Mouse (Mus musculus): ENCODE measurements around the gene Zkscan3. TPM values are rescaled to one million over a fixed set of nuclear protein-coding genes. Genes with fewer than 3 reads are reported as not detected.

Gene Zkscan3
- total and polyA plus RNA-seq, 3 experiments = 18.7 to 27.7 (median 23.2) TPM

DNA sequence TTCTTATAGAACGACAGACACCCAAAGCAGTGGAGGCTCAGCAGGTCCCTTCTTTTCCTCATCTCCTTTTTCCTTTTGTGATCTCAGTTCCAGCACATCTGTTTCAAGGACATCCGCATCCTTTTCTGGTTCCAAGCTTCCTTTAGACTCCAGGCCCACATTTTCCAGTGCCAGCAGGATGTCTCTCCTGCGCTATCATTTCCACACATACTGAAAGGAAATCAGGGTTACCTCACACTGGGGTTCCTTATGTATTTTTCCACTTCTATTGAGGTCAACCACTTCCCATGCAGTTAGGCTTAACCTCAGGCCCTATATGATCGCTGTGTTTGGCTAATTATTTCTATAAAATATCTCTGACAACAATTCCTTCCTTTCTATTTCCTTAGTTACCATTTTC is 32.9 kb upstream of the Zkscan3 start:
- 0 out of 2 replicates have a peak, but pooled peaks cover 3% of the 10 kb centered on the region for H3K4me1 ChIP-seq (ENCODE audit: control insufficient read depth, insufficient read depth, low read length)
- no peak overlapping the region for H3K4me3 ChIP-seq
- no peaks in the 10 kb centered on the region; the same call in 1 of the 2 replicates for H3K36me3 ChIP-seq (ENCODE audit: control insufficient read depth, insufficient read depth, low read length)
- no peak overlapping the region for H3K9ac ChIP-seq (ENCODE audit: low read depth, low read length)
- 51% methylated on average over 4 of the region's 4 CpGs for WGBS
- H3K27ac ChIP-seq = no peak overlapping the region
- no peaks in the 10 kb centered on the region for H3K79me2 ChIP-seq (replicated peaks; ENCODE audit: control insufficient read depth, insufficient read depth, low read length)
- no peak for DNase-seq
- intact Hi-C loops (cut with DNase I) = no loop called here
- no peaks in the 10 kb centered on the region for H3K27me3 ChIP-seq (ENCODE audit: control insufficient read depth, insufficient read depth, low read length)
- no peak for TF ChIP-seq CTCF (IDR thresholded peaks at IDR 0.05)
- no peak for TF ChIP-seq EP300 (IDR thresholded peaks at IDR 0.05; ENCODE audit: insufficient read depth, low read depth, low read length)
- TF ChIP-seq POLR2A (IDR thresholded peaks at IDR 0.05; ENCODE audit: insufficient read depth, low read depth, low read length) = no peak

DNA sequence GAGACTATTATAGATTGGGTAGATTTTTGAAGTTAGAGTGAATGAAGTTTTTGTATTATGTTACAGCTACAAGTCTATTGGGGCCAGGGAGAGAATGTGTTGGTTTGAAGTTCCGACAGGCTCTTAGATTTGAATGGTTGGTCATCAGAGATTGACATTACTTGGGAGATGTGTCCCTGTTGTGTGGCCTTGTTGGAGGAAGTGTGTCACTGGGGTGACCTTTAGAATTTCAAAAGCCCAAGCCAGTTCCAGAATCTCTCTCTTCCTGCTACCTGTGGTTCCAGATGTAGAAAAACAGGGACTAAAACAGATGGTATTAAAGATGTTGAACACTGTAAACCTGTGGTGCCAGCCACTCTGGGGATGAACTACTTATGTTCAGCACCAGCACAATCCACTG is 25.1 kb upstream of the Zkscan3 start:
- no peak overlapping the region for H3K4me3 ChIP-seq
- no peak for TF ChIP-seq POLR2A (IDR thresholded peaks at IDR 0.05; ENCODE audit: insufficient read depth, low read depth, low read length)
- no peak for TF ChIP-seq EP300 (IDR thresholded peaks at IDR 0.05; ENCODE audit: insufficient read depth, low read depth, low read length)
- TF ChIP-seq CTCF (IDR thresholded peaks at IDR 0.05) = no peak
- intact Hi-C loops (cut with DNase I) = no loop called here
- H3K27ac ChIP-seq = no peak overlapping the region
- WGBS = 100% methylated on average over 1 of the region's 1 CpGs
- DNase-seq = no peak
- no peaks in the 10 kb centered on the region for H3K27me3 ChIP-seq (ENCODE audit: control insufficient read depth, insufficient read depth, low read length)
- no peaks in the 10 kb centered on the region for H3K4me1 ChIP-seq (ENCODE audit: control insufficient read depth, insufficient read depth, low read length)
- no peaks in the 10 kb centered on the region for H3K36me3 ChIP-seq (ENCODE audit: control insufficient read depth, insufficient read depth, low read length)
- H3K79me2 ChIP-seq (replicated peaks; ENCODE audit: control insufficient read depth, insufficient read depth, low read length) = no peaks in the 10 kb centered on the region
- no peak overlapping the region for H3K9ac ChIP-seq (ENCODE audit: low read depth, low read length)

- intact Hi-C loops (cut with DNase I) = no loop called here
- no peaks in the 10 kb centered on the region for H3K4me1 ChIP-seq (ENCODE audit: control insufficient read depth, insufficient read depth, low read length)
- no peak for DNase-seq
- no peaks in the 10 kb centered on the region for H3K36me3 ChIP-seq (ENCODE audit: control insufficient read depth, insufficient read depth, low read length)
- WGBS = 51% methylated on average over 5 of the region's 5 CpGs
- H3K27me3 ChIP-seq (ENCODE audit: control insufficient read depth, insufficient read depth, low read length) = no peaks in the 10 kb centered on the region
- H3K79me2 ChIP-seq (replicated peaks; ENCODE audit: control insufficient read depth, insufficient read depth, low read length) = no peaks in the 10 kb centered on the region
- H3K27ac ChIP-seq = no peak overlapping the region
- H3K9ac ChIP-seq (ENCODE audit: low read depth, low read length) = no peak overlapping the region
- no peak overlapping the region for H3K4me3 ChIP-seq
- TF ChIP-seq POLR2A (IDR thresholded peaks at IDR 0.05; ENCODE audit: insufficient read depth, low read depth, low read length) (no peak), CTCF (IDR thresholded peaks at IDR 0.05) (no peak), EP300 (IDR thresholded peaks at IDR 0.05; ENCODE audit: insufficient read depth, low read depth, low read length) (no peak)
Observed at GRCm38 (mm10) chr13:21423301-21423700, 20.7 kb upstream of the Zkscan3 start.

GRCm38 (mm10) chr13:21418865-21419264 is 16.3 kb upstream of the Zkscan3 start:
- Histone ChIP-seq H3K27ac (no peak overlapping the region), H3K4me1 (ENCODE audit: control insufficient read depth, insufficient read depth, low read length) (no peaks in the 10 kb centered on the region), H3K79me2 (replicated peaks; ENCODE audit: control insufficient read depth, insufficient read depth, low read length) (no peaks in the 10 kb centered on the region), H3K27me3 (ENCODE audit: control insufficient read depth, insufficient read depth, low read length) (no peaks in the 10 kb centered on the region), H3K36me3 (ENCODE audit: control insufficient read depth, insufficient read depth, low read length) (no peaks in the 10 kb centered on the region), H3K9ac (ENCODE audit: low read depth, low read length) (no peak overlapping the region), H3K4me3 (no peak overlapping the region)
- WGBS = 56% methylated on average over 6 of the region's 6 CpGs
- DNase-seq = no peak
- intact Hi-C loops (cut with DNase I) = no loop called here
- no peak for TF ChIP-seq EP300 (IDR thresholded peaks at IDR 0.05; ENCODE audit: insufficient read depth, low read depth, low read length)
- TF ChIP-seq POLR2A (IDR thresholded peaks at IDR 0.05; ENCODE audit: insufficient read depth, low read depth, low read length) = no peak
- no peak for TF ChIP-seq CTCF (IDR thresholded peaks at IDR 0.05)

- no peak overlapping the region for H3K9ac ChIP-seq (ENCODE audit: low read depth, low read length)
- DNase-seq = no peak
- intact Hi-C loops (cut with DNase I) = no loop called here
- no peaks in the 10 kb centered on the region for H3K79me2 ChIP-seq (replicated peaks; ENCODE audit: control insufficient read depth, insufficient read depth, low read length)
- TF ChIP-seq POLR2A (IDR thresholded peaks at IDR 0.05; ENCODE audit: insufficient read depth, low read depth, low read length) (no peak), CTCF (IDR thresholded peaks at IDR 0.05) (no peak), EP300 (IDR thresholded peaks at IDR 0.05; ENCODE audit: insufficient read depth, low read depth, low read length) (no peak)
- H3K4me3 ChIP-seq = no peak overlapping the region
- H3K36me3 ChIP-seq (ENCODE audit: control insufficient read depth, insufficient read depth, low read length) = no peaks in the 10 kb centered on the region
- no peaks in the 10 kb centered on the region for H3K4me1 ChIP-seq (ENCODE audit: control insufficient read depth, insufficient read depth, low read length)
- H3K27me3 ChIP-seq (ENCODE audit: control insufficient read depth, insufficient read depth, low read length) = no peaks in the 10 kb centered on the region
- no peak overlapping the region for H3K27ac ChIP-seq
- 86% methylated on average over 6 of the region's 6 CpGs for WGBS
Observed at GRCm38 (mm10) chr13:21417298-21418010, 14.9 kb upstream of the Zkscan3 start.

DNA sequence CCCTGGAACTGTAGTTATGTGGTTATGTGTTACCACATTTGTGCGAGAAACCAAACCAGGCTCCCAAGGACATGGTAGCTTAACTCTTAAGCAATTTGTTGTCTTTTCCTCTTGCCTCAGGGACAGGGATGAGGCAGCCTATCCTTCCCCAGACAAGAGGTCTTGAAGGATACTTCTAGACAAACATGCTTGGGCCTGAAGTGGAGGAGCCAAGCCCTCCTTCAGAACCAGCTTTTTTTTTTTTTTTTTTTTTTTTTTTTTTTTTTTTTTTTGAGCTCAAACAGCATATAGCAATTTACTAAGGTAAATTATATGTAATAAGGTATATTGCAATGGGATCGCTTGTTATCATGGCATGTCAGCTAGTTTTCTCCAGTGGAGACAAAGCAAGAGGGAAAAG is 13.2 kb upstream of the Zkscan3 start:
- Histone ChIP-seq H3K36me3 (ENCODE audit: control insufficient read depth, insufficient read depth, low read length) (no peaks in the 10 kb centered on the region), H3K9ac (ENCODE audit: low read depth, low read length) (no peak overlapping the region), H3K4me1 (ENCODE audit: control insufficient read depth, insufficient read depth, low read length) (no peaks in the 10 kb centered on the region), H3K79me2 (replicated peaks; ENCODE audit: control insufficient read depth, insufficient read depth, low read length) (no peaks in the 10 kb centered on the region), H3K27me3 (ENCODE audit: control insufficient read depth, insufficient read depth, low read length) (no peaks in the 10 kb centered on the region), H3K27ac (no peak overlapping the region), H3K4me3 (no peak overlapping the region)
- DNase-seq = no peak
- intact Hi-C loops (cut with DNase I) = no loop called here
- 94% methylated on average over 2 of the region's 2 CpGs for WGBS
- TF ChIP-seq EP300 (IDR thresholded peaks at IDR 0.05; ENCODE audit: insufficient read depth, low read depth, low read length) = no peak
- TF ChIP-seq POLR2A (IDR thresholded peaks at IDR 0.05; ENCODE audit: insufficient read depth, low read depth, low read length) = no peak
- no peak for TF ChIP-seq CTCF (IDR thresholded peaks at IDR 0.05)
